Mouse (Mus musculus) intestine, postnatal 0 days (tissue): Measurements from ENCODE around the gene Usp2. TPM values are rescaled to one million over a fixed set of nuclear protein-coding genes. Genes with fewer than 3 reads are reported as not detected.

Experiments used
- ATAC-seq: fragments of 200-750 bp; cut with Nextera tagmentation; 2 replicates; pipeline ENCODE4 v1.8.0; 2017; ENCODE audit warnings: mild to moderate bottlenecking, moderate TSS enrichment, moderate library complexity
- H3K27ac ChIP-seq: fragments of 300-500 bp; sonication (generic); 2 replicates; pipeline ENCODE4 v1.5.1; 2014; ENCODE audit warnings: mild to moderate bottlenecking, low read depth, low read length, moderate library complexity
- H3K27me3 ChIP-seq: fragments of 300-500 bp; sonication (generic); replicated peaks from 2 replicates; pipeline ENCODE4 v1.6.1; 2014; ENCODE audit warnings: low read length, mixed read lengths; ENCODE audit not compliant: control insufficient read depth, insufficient read depth
- H3K36me3 ChIP-seq: fragments of 300-500 bp; sonication (generic); 2 replicates; pipeline ENCODE4 v1.6.1; 2014; ENCODE audit warnings: mild to moderate bottlenecking, moderate library complexity; ENCODE audit not compliant: control insufficient read depth, insufficient read depth
- H3K4me1 ChIP-seq: fragments of 300-500 bp; sonication (generic); replicated peaks from 2 replicates; pipeline ENCODE4 v1.6.1; 2014; ENCODE audit warnings: antibody characterized with exemption, low read length, mixed read lengths; ENCODE audit not compliant: control insufficient read depth, insufficient read depth
- H3K4me2 ChIP-seq: fragments of 300-500 bp; sonication (generic); replicated peaks from 2 replicates; pipeline ENCODE4 v1.6.1; 2014; ENCODE audit warnings: low read depth, mild to moderate bottlenecking, moderate library complexity
- H3K4me3 ChIP-seq: fragments of 300-500 bp; sonication (generic); 2 replicates; pipeline ENCODE4 v1.5.1; 2014; ENCODE audit warnings: low read depth, low read length
- H3K9ac ChIP-seq: fragments of 300-500 bp; sonication (generic); 2 replicates; pipeline ENCODE4 v1.6.1; 2014; ENCODE audit warnings: mild to moderate bottlenecking, low read depth, low read length
- H3K9me3 ChIP-seq: fragments of 300-500 bp; sonication (generic); 2 replicates; pipeline ENCODE4 v1.6.1; 2016; ENCODE audit warnings: mixed run types; ENCODE audit not compliant: control insufficient read depth
- CTCF ChIP-seq: sonication (generic); IDR thresholded peaks from 2 replicates; pipeline ENCODE4 v1.5.1; 2016; ENCODE audit warnings: low read depth, mild to moderate bottlenecking, control low read depth, antibody characterized with exemption, moderate library complexity
- polyA plus RNA-seq: library from polyadenylated mRNA; unstranded; fragments of >200 nt; fragmentation: Nextera tagmentation; extraction: Ambion mirVana; gene quantifications from 2 replicates; pipeline ENCODE4 v1.2.1, GENCODE M21; 2015

Usp2 gene
- polyA plus RNA-seq, 1 experiment from 2014 or later = 10.4 TPM

DNA sequence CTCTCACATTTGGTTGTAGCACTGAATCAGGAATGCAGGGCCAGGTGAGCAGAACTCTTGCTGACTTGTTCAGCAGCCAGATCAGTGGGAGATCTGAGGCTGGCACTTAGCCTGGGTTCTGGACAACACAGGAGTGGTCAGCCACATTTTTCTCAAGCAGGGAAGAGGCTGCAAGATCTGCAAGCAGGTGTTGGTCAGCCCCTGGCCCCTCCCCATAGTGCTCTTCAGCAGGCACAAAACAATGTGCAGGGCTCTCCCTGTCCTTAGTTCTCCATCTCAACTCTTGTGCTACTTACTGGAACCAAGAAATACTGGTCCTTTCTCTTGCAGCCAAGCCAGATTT is 77.9 kb downstream of the Usp2 start:
- H3K9ac ChIP-seq = no peak overlapping the region
- no peak overlapping the region for H3K27ac ChIP-seq
- no peaks in the 10 kb centered on the region for H3K27me3 ChIP-seq
- no peak for TF ChIP-seq CTCF
- H3K9me3 ChIP-seq = no peaks in the 10 kb centered on the region
- H3K36me3 ChIP-seq = peaks cover 49% of the 10 kb centered on the region
- ATAC-seq = no peak
- no peak overlapping the region for H3K4me2 ChIP-seq
- no peaks in the 10 kb centered on the region for H3K4me1 ChIP-seq
- no peak overlapping the region for H3K4me3 ChIP-seq

Other genes with a start within 250 kb of the Usp2 start
- gene Thy1, start 23.6 kb upstream of the Usp2 start, polyA plus RNA-seq = 4.6 and 4.9 TPM in 2 replicates
- 0.05 TPM in 1 of 2 replicates, not detected in the other for gene Mfrp, start 34.7 kb downstream of the Usp2 start, polyA plus RNA-seq
- gene C1qtnf5, start 40.2 kb downstream of the Usp2 start, polyA plus RNA-seq = 5.4 and 6.0 TPM in 2 replicates
- 0.05 TPM in 1 of 2 replicates, not detected in the other for gene Gm49380, start 46.5 kb downstream of the Usp2 start, polyA plus RNA-seq
- gene Rnf26, start 46.5 kb downstream of the Usp2 start, polyA plus RNA-seq = 18.4 and 18.8 TPM in 2 replicates
- gene Mcam, start 67.4 kb downstream of the Usp2 start, polyA plus RNA-seq = 31.5 and 34.0 TPM in 2 replicates
- gene Cbl, start 167.0 kb downstream of the Usp2 start, polyA plus RNA-seq = 5.8 and 6.7 TPM in 2 replicates
- gene Ccdc153, start 173.7 kb downstream of the Usp2 start, polyA plus RNA-seq = not detected in 2 replicates
- gene Pdzd3, start 184.4 kb downstream of the Usp2 start, polyA plus RNA-seq = 37.0 and 40.1 TPM in 2 replicates
- gene Nlrx1, start 201.6 kb downstream of the Usp2 start, polyA plus RNA-seq = 4.6 TPM in 2 replicates
- gene Abcg4, start 221.6 kb downstream of the Usp2 start, polyA plus RNA-seq = 0.88 and 1.1 TPM in 2 replicates
- gene Hinfp, start 238.7 kb downstream of the Usp2 start, polyA plus RNA-seq = 6.0 and 6.8 TPM in 2 replicates